Mouse (Mus musculus): ENCODE measurements around the gene Gm42715. TPM values are rescaled to one million over a fixed set of nuclear protein-coding genes. Genes with fewer than 3 reads are reported as not detected.

Gm42715 gene
- polyA plus RNA-seq, 1 experiment from 2014 or later: 16.8 TPM

DNA sequence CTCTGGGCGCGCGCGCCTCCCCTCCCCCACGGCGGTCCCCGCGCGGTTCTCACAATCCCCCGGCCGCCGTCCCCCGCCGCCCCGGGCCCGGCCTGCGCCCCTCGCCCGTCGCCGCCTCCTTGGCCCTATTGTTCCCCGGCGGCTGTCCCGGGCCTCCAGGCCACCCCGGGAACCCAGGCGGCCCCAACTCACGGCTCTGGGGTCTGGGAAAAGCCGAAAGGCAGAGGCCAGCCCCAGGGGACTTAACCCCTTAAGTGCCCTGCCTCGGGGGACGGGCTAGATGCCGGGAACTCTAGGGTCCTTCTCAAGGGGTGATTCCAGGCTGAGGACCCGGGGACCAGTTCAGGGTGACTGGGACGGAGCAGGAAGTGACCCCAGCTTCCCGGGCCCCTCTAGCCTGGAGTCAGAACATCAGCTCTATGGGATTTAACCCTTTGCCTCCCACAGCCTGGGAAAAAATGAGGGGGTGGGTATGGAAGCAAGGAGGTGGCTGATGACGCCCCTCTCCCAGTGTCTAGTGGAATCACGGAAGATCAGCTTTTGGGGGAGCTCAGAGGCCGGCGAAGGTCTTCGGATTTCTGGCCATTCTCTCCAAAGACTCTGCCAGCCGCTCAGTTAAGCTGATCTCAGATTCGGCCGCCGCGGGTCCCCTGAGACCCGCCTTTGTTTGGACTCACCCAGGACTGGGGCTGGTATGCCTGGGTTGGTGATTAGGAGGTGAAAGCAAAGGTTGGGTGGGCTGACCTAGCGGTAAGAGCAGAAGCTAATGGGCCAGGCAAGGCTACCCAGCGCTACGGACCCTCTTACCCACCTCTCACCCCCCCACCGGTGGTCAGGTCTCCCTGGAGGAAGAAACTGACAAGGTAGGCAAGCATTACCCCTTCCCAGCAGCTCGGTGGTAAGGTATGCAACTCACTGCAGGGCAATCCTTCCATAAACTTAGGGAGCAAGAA lies 95.8 kb downstream of the Gm42715 start, which contains the start of gene Zfp629:
Zfp629 (minus strand) TSS at position 907 of the 953 bp plus-strand sequence.
- peak; percentile 89 for ATAC-seq (ENCODE audit: low FRiP score)
- WGBS: 1% methylated on average over 49 of the region's 50 CpGs

DNA sequence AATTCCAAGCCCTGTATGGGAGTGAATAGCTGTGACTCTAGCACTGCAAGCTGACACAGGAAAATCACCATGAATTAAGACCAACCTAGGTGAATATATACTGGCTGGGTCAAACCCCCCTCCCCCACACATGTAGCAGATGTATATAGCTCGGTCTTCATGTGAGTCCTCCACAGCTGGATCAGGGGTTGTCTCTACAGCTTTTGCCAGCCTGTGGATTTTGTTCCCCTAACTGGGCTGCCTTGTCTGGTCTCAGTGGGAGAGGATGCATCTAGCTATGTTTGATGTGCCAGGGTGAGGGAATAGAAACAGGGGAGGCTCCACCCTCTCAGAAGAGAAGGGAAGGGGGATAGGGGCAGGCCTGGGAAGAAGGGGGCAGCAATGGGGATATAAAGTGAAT lies 97.0 kb downstream of the Gm42715 start:
- peak overlapping the region; percentile 90 for H3K4me2 ChIP-seq
- H3K9me3 ChIP-seq: no peaks in the 10 kb centered on the region
- no peak for ATAC-seq (ENCODE audit: low FRiP score)
- H3K4me1 ChIP-seq: peaks cover 30% of the 10 kb centered on the region
- H3K27me3 ChIP-seq: no peaks in the 10 kb centered on the region
- peaks cover 17% of the 10 kb centered on the region for H3K36me3 ChIP-seq (replicated peaks)
- 0 out of 2 replicates have a peak overlapping the region, but pooled peaks have one; percentile 42 for H3K27ac ChIP-seq
- WGBS: 71% methylated on average over 1 of the region's 1 CpGs
- H3K4me3 ChIP-seq (replicated peaks): peak overlapping the region; percentile 100; the same call in 1 of the 2 replicates
- no peak overlapping the region for H3K9ac ChIP-seq

More for the DNA sequence above, 95.8 kb downstream of the Gm42715 start, which contains the start of gene Zfp629:
- Histone ChIP-seq H3K4me2 (peak within 1 kb of the TSS; percentile 90), H3K9me3 (no peaks in the 10 kb centered on the region), H3K27me3 (no peaks in the 10 kb centered on the region), H3K9ac (peak within 1 kb of the TSS; percentile 98), H3K4me3 (replicated peaks) (peak within 1 kb of the TSS; percentile 100), H3K36me3 (replicated peaks) (peaks cover 29% of the 10 kb centered on the region), H3K4me1 (peaks cover 30% of the 10 kb centered on the region), H3K27ac (peak within 1 kb of the TSS; percentile 87)

Small RNAs within 50 kb of the gene (microRNA-seq; reads per million reads assigned to microRNA genes)
- gene Gm47278: not detected
- gene Mir7060: not detected

Other genes starting within 250 kb of the Gm42715 start
- 73.7 and 81.6 TPM in 2 replicates for gene Sephs2, start 245.5 kb upstream of the Gm42715 start, polyA plus RNA-seq (2016; fragmentation: Nextera tagmentation; extraction: Ambion mirVana)
- gene Itgal, start 223.3 kb upstream of the Gm42715 start, polyA plus RNA-seq (2016; fragmentation: Nextera tagmentation; extraction: Ambion mirVana): 0.26 and 0.47 TPM in 2 replicates
- 16.3 and 18.4 TPM in 2 replicates for gene Zfp768, start 174.0 kb upstream of the Gm42715 start, polyA plus RNA-seq (2016; fragmentation: Nextera tagmentation; extraction: Ambion mirVana)
- gene Zfp747, start 143.5 kb upstream of the Gm42715 start, polyA plus RNA-seq (2016; fragmentation: Nextera tagmentation; extraction: Ambion mirVana): 6.9 and 9.1 TPM in 2 replicates
- gene 9130019O22Rik, start 132.4 kb upstream of the Gm42715 start, polyA plus RNA-seq (2016; fragmentation: Nextera tagmentation; extraction: Ambion mirVana): 5.2 and 5.6 TPM in 2 replicates
- 5.2 and 5.5 TPM in 2 replicates for gene E430018J23Rik, start 126.0 kb upstream of the Gm42715 start, polyA plus RNA-seq (2016; fragmentation: Nextera tagmentation; extraction: Ambion mirVana)
- gene Zfp764, start 112.8 kb upstream of the Gm42715 start, polyA plus RNA-seq (2016; fragmentation: Nextera tagmentation; extraction: Ambion mirVana): 5.3 and 6.4 TPM in 2 replicates
- 32.3 and 36.4 TPM in 2 replicates for gene Zfp688, start 97.5 kb upstream of the Gm42715 start, polyA plus RNA-seq (2016; fragmentation: Nextera tagmentation; extraction: Ambion mirVana)
- 16.0 and 18.8 TPM in 2 replicates for gene Zfp689, start 70.4 kb upstream of the Gm42715 start, polyA plus RNA-seq (2016; fragmentation: Nextera tagmentation; extraction: Ambion mirVana)
- gene Prr14, start 60.0 kb upstream of the Gm42715 start, polyA plus RNA-seq (2016; fragmentation: Nextera tagmentation; extraction: Ambion mirVana): 63.0 and 64.7 TPM in 2 replicates
- gene Fbrs, start 40.4 kb upstream of the Gm42715 start, polyA plus RNA-seq (2016; fragmentation: Nextera tagmentation; extraction: Ambion mirVana): 10.4 and 12.3 TPM in 2 replicates
- gene Srcap, start 7.6 kb upstream of the Gm42715 start, polyA plus RNA-seq (2016; fragmentation: Nextera tagmentation; extraction: Ambion mirVana): 87.4 and 92.1 TPM in 2 replicates
- gene Tmem265, start 41.8 kb downstream of the Gm42715 start, polyA plus RNA-seq (2016; fragmentation: Nextera tagmentation; extraction: Ambion mirVana): 4.2 and 4.7 TPM in 2 replicates
- gene Phkg2, start 53.8 kb downstream of the Gm42715 start, polyA plus RNA-seq (2016; fragmentation: Nextera tagmentation; extraction: Ambion mirVana): 56.6 and 60.7 TPM in 2 replicates
- gene Ccdc189, start 69.0 kb downstream of the Gm42715 start, polyA plus RNA-seq (2016; fragmentation: Nextera tagmentation; extraction: Ambion mirVana): 12.7 and 16.3 TPM in 2 replicates
- gene Rnf40, start 69.2 kb downstream of the Gm42715 start, polyA plus RNA-seq (2016; fragmentation: Nextera tagmentation; extraction: Ambion mirVana): 67.7 and 74.1 TPM in 2 replicates
- 31.7 and 34.6 TPM in 2 replicates for gene Zfp629, start 96.2 kb downstream of the Gm42715 start, polyA plus RNA-seq (2016; fragmentation: Nextera tagmentation; extraction: Ambion mirVana)
- gene Bcl7c, start 189.3 kb downstream of the Gm42715 start, polyA plus RNA-seq (2016; fragmentation: Nextera tagmentation; extraction: Ambion mirVana): 57.4 and 72.6 TPM in 2 replicates
- gene Ctf1, start 193.2 kb downstream of the Gm42715 start, polyA plus RNA-seq (2016; fragmentation: Nextera tagmentation; extraction: Ambion mirVana): 6.7 and 8.3 TPM in 2 replicates
- gene Ctf2, start 212.6 kb downstream of the Gm42715 start, polyA plus RNA-seq (2016; fragmentation: Nextera tagmentation; extraction: Ambion mirVana): 0.40 and 0.42 TPM in 2 replicates
- gene Fbxl19, start 225.0 kb downstream of the Gm42715 start, polyA plus RNA-seq (2016; fragmentation: Nextera tagmentation; extraction: Ambion mirVana): 9.0 and 10.3 TPM in 2 replicates

All from forebrain, embryonic 12.5 days (tissue).